Mouse (Mus musculus) CD8-positive naive resting alpha-beta T cell, adult 2 months (primary cell): ENCODE results near the gene Commd4.
A peak's percentile ranks its signal among the peaks of the same experiment; 100 is the strongest.

Experiments used
- DNase-seq, 2 experiments: peaks; one replicate each; pipeline ENCODE4 v3.0.0; 2022; ENCODE audit warnings: low read depth in 2 of 2, low spot score in 2 of 2

Commd4 gene

GRCm38 (mm10) chr9:57141417-57142353, 16.4 kb downstream of the Commd4 start:
- DNase-seq, result no peak

DNA sequence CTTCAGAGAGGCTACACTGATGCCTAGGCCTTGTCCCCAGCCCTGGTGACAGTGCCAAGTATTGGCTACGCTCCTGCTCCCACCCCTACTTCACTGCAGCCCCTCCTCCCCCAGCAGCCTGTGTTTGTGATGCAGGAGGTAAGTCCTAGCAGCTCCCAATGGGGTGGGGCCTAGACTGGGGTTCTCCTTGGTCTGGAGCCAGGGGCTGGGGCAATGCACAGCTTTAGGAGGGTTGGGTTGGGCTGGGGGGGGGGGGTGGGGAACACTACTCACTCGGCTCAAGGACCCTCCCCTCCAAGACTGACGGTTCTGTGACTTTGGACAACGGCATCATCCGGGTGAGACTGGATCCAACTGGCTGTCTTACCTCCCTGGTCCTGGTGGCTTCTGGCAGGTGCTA, 18.6 kb downstream of the Commd4 start:
- no peak for DNase-seq

- DNase-seq, result no peak
These were observed 19.0 kb downstream of the Commd4 start for GRCm38 (mm10) chr9:57139110-57139509.

GRCm38 (mm10) chr9:57138507-57138906, 19.6 kb downstream of the Commd4 start:
- no peak for DNase-seq

DNA sequence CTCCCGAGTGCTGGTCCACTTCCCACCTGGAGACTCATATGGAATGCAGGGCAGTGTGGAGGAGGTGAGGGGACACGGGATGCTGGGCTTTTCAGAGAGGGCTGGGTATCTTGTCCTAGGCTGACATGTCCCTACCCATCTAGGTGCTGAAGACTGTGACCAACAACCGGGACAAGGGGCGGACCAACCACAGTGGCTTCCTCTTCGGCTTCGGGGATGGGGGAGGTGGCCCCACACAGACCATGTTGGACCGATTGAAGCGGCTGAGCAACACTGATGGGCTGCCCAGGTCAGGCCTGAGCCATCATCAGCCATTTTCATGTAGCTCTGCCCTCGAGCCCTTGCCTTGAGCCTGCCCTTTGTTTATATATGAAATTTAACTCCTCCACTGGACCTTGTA, 20.4 kb downstream of the Commd4 start:
- DNase-seq, result no peak

DNA sequence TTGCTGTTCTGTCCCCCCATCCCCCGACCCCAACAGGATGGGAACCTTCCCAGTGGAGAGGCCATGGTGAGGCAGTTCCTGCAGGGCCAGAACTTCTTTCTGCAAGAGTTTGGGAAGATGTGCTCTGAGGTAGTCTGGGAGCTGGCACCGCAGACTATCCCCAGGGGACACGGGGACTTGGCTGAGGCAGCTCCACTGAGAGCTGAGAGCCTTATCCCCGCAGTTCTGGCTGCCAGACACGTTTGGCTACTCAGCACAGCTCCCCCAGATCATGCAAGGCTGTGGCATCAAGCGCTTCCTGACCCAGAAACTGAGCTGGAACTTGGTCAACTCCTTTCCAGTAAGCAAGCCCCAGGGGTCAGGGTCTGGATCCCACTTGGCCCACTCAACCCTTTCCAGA, 20.9 kb downstream of the Commd4 start:
- no peak for DNase-seq

GRCm38 (mm10) chr9:57130577-57131433, 27.3 kb downstream of the Commd4 start, which contains the start of gene Man2c1:
TSS of gene Man2c1 (plus strand) at chr9:57130690.
- DNase-seq, result peak; percentile 87 to 92

DNA sequence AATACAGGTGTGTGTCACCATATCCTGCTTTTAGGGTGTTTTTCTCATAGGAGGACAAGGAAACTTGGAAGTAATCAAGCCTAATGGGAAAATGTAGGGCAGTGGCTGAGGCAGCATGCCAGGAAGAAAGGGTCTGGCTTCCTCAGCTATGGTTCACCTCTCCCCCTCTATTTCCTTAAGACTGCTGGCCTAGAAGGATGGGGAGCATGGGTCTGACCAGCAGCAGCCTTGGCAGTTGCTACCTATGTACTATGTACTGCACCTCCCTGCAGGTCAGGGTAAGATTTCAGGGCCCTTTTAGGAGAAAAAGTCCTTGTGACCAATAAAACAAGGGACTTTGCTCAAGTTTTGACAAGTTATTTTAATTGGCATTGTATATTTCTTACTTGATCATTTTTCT, 28.5 kb downstream of the Commd4 start:
- no peak for DNase-seq

DNA sequence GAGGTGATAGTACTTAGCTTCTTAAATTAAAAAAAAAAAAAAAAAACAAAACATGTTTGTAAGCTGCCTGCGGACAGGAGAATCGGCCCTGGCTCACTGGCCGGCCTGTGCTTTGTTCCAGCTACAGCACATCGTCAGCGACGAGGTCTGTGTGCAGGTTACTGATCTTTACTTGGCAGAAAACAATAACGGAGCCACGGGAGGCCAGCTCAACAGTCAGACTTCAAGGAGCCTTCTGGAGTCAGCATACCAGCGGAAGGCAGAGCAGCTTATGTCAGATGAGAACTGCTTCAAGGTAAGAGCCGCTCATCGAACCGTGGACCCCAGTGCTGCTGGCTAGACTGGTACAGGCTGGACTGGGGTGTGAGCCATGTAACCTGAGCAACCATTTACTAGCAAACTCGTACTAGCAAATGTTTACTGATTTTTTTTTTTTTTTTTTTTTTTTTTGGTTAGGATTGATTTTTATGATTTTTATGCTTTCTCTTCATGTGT, 40.8 kb downstream of the Commd4 start:
- no peak for DNase-seq
